Mouse (Mus musculus) liver, adult 2 months (tissue): Measurements from ENCODE around the gene Dnaaf1.

ENCODE experiments used
- CTCF ChIP-seq: fragments of 200-500 bp; IDR thresholded peaks from 2 replicates; pipeline ENCODE4 v1.5.1; 2011; ENCODE audit warnings: low read depth, low read length, control low read depth
- POLR2A ChIP-seq: fragments of 200-500 bp; IDR thresholded peaks from 2 replicates; pipeline ENCODE4 v1.6.1; 2011; ENCODE audit warnings: low read length, control low read depth; ENCODE audit not compliant: insufficient read depth; ENCODE audit errors: extremely low read depth

DNA sequence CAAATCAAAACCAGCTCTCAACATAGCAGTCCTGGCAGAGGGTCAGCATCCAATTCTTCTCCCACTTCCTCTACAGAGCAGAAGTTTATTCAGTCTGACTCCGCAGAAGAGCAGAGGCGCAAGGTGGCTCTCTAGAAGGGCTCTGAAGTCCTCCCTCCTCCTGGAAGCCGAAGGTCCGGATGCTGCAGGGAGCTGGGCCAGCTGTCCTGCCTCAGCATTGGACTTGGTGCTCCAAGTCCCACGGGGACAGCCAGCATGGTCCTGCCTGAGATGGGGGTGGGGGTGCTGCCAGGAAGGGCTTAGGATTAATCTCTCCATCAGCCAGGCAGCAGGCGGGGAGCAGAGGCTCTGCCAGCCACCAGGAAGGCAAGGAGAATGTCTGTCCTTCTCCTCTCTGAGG, 60.3 kb downstream of the Dnaaf1 start, which contains the start of gene Kcng4:
- TF ChIP-seq CTCF (no peak), POLR2A (no peak)
